Mouse (Mus musculus) 416B (cell line): ENCODE results near the gene Auts2.

Source experiments
- DNase-seq: peaks from one replicate; pipeline ENCODE4 v3.0.0; 2011; ENCODE audit warnings: low read depth

Gene Auts2

GRCm38 (mm10) chr5:132388746-132389145 lies 154.4 kb downstream of the Auts2 start:
- no peak for DNase-seq

GRCm38 (mm10) chr5:132385244-132385855 lies 157.8 kb downstream of the Auts2 start:
- no peak for DNase-seq

GRCm38 (mm10) chr5:132380261-132380660 lies 162.9 kb downstream of the Auts2 start:
- DNase-seq, result no peak

GRCm38 (mm10) chr5:132378977-132379376 lies 164.2 kb downstream of the Auts2 start:
- no peak for DNase-seq

- DNase-seq, result no peak
These were observed 168.0 kb downstream of the Auts2 start for GRCm38 (mm10) chr5:132375130-132375529.

GRCm38 (mm10) chr5:132373471-132374075 lies 169.6 kb downstream of the Auts2 start:
- no peak for DNase-seq

GRCm38 (mm10) chr5:132372605-132373004 lies 170.5 kb downstream of the Auts2 start:
- no peak for DNase-seq

- no peak for DNase-seq
These were observed 174.5 kb downstream of the Auts2 start for GRCm38 (mm10) chr5:132368678-132369088.

GRCm38 (mm10) chr5:132361276-132361675 lies 181.9 kb downstream of the Auts2 start:
- no peak for DNase-seq

- DNase-seq, result no peak
These were observed 185.4 kb downstream of the Auts2 start for GRCm38 (mm10) chr5:132357726-132358125.

- no peak for DNase-seq
These were observed 187.2 kb downstream of the Auts2 start for GRCm38 (mm10) chr5:132355935-132356334.

- DNase-seq, result peak; percentile 6
These were observed 190.7 kb downstream of the Auts2 start for GRCm38 (mm10) chr5:132352437-132352836.

GRCm38 (mm10) chr5:132351139-132351538 lies 192.0 kb downstream of the Auts2 start:
- DNase-seq, result peak; percentile 53

GRCm38 (mm10) chr5:132341315-132341714 lies 201.8 kb downstream of the Auts2 start:
- DNase-seq, result no peak

GRCm38 (mm10) chr5:132337677-132338076 lies 205.5 kb downstream of the Auts2 start:
- DNase-seq, result no peak

GRCm38 (mm10) chr5:132335719-132336118 lies 207.4 kb downstream of the Auts2 start:
- DNase-seq, result no peak

- DNase-seq, result no peak
These were observed 208.3 kb downstream of the Auts2 start for GRCm38 (mm10) chr5:132334796-132335195.

- DNase-seq, result no peak
These were observed 209.4 kb downstream of the Auts2 start for GRCm38 (mm10) chr5:132333744-132334143.

GRCm38 (mm10) chr5:132332521-132332920 lies 210.6 kb downstream of the Auts2 start:
- DNase-seq, result no peak

GRCm38 (mm10) chr5:132329171-132329936 lies 213.8 kb downstream of the Auts2 start:
- DNase-seq, result peak; percentile 4

- DNase-seq, result no peak
These were observed 218.8 kb downstream of the Auts2 start for GRCm38 (mm10) chr5:132324246-132324883.

- DNase-seq, result no peak
These were observed 219.5 kb downstream of the Auts2 start for GRCm38 (mm10) chr5:132323608-132324007.

- DNase-seq, result no peak
These were observed 220.2 kb downstream of the Auts2 start for GRCm38 (mm10) chr5:132322971-132323370.
